Mouse (Mus musculus) liver, postnatal 0 days (tissue): ENCODE data around the gene Cav1. TPM values are rescaled to one million over a fixed set of nuclear protein-coding genes. Genes with fewer than 3 reads are reported as not detected.

ENCODE experiments used
- ATAC-seq: fragments of 200-750 bp; cut with Nextera tagmentation; 2 replicates; pipeline ENCODE4 v1.8.0; 2017; ENCODE audit warnings: mild to moderate bottlenecking, moderate library complexity
- DNase-seq: peaks from one replicate; pipeline ENCODE4 v3.0.0-alpha.2; 2016
- H3K27ac ChIP-seq: fragments of 300-500 bp; sonication (generic); 2 replicates; pipeline ENCODE4 v1.5.1; 2014; ENCODE audit warnings: antibody characterized with exemption, moderate library complexity, mild to moderate bottlenecking, low read depth
- H3K27me3 ChIP-seq: fragments of 300-500 bp; sonication (generic); 2 replicates; pipeline ENCODE4 v1.6.1; 2014; ENCODE audit warnings: low read length, control low read depth, mixed read lengths; ENCODE audit not compliant: insufficient read depth
- H3K36me3 ChIP-seq: fragments of 300-500 bp; sonication (generic); replicated peaks from 2 replicates; pipeline ENCODE4 v1.6.1; 2014; ENCODE audit warnings: mild to moderate bottlenecking, control low read depth, low read length, moderate library complexity, mixed read lengths; ENCODE audit not compliant: insufficient read depth
- H3K4me1 ChIP-seq: fragments of 300-500 bp; sonication (generic); 2 replicates; pipeline ENCODE4 v1.6.1; 2014; ENCODE audit warnings: antibody characterized with exemption, mild to moderate bottlenecking, control low read depth; ENCODE audit not compliant: insufficient read depth
- H3K4me2 ChIP-seq: fragments of 300-500 bp; sonication (generic); 2 replicates; pipeline ENCODE4 v1.6.1; 2014; ENCODE audit warnings: low read depth, mild to moderate bottlenecking, low read length, moderate library complexity, mixed read lengths
- H3K4me3 ChIP-seq: fragments of 300-500 bp; sonication (generic); 2 replicates; pipeline ENCODE4 v1.5.1; 2014; ENCODE audit warnings: low read depth, low read length
- H3K9ac ChIP-seq: fragments of 300-500 bp; sonication (generic); replicated peaks from 2 replicates; pipeline ENCODE4 v1.6.1; 2014; ENCODE audit warnings: mild to moderate bottlenecking, moderate library complexity
- H3K9me3 ChIP-seq: fragments of 300-500 bp; sonication (generic); 2 replicates; pipeline ENCODE4 v1.6.1; 2016; ENCODE audit warnings: mild to moderate bottlenecking, control low read depth, low read length, mixed read lengths
- CTCF ChIP-seq: sonication (generic); IDR thresholded peaks from 2 replicates; pipeline ENCODE4 v1.5.1; 2016; ENCODE audit warnings: antibody characterized with exemption, low read depth
- EP300 ChIP-seq: IDR thresholded peaks from 2 replicates; pipeline ENCODE4 v1.6.1; 2016; ENCODE audit warnings: antibody characterized with exemption, low read depth, mild to moderate bottlenecking
- WGBS: fragments of 180-500 bp; shearing (Covaris S2); extraction: QIAGEN DNeasy Blood & Tissue Kit; methylation state at CpG from one replicate; pipeline ENCODE4 v1.1.7; 2014; ENCODE audit not compliant: insufficient replicate concordance; 5-methylcytosine and 5-hydroxymethylcytosine counted together
- polyA plus RNA-seq: library from polyadenylated mRNA; unstranded; fragments of >200 nt; fragmentation: Nextera tagmentation; extraction: Ambion mirVana; gene quantifications from 2 replicates; pipeline ENCODE4 v1.2.1, GENCODE M21; 2015

Gene Cav1
- polyA plus RNA-seq, 1 experiment from 2014 or later = 6.9 TPM

DNA sequence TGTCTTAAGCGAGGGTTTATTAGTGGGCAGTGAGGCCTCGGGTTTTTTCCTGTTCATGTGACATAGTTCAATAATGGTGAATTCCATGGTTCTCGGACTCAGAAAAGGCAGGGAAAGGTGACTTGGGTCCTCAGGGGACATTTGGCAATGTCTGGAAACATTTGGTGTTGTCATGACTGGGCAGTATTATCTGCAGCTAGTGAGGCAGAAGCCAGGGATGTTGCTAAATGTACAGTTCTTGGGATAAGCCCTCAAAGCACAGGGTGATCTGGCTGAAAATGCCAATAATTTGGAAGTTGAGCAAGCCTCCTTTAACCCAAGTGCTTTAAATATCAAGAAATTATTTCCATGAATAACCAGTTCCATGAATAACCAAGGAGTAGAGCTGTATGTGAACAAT lies 27.8 kb upstream of the Cav1 start:
- Histone ChIP-seq H3K4me1 (peaks cover 10% of the 10 kb centered on the region; the same call in 1 of the 2 replicates), H3K4me2 (no peak overlapping the region), H3K36me3 (no peaks in the 10 kb centered on the region), H3K4me3 (no peak overlapping the region), H3K9me3 (no peaks in the 10 kb centered on the region), H3K27ac (no peak overlapping the region), H3K9ac (no peak overlapping the region), H3K27me3 (no peaks in the 10 kb centered on the region)
- WGBS = 77% methylated on average over 3 of the region's 3 CpGs
- ATAC-seq = no peak
- no peak for TF ChIP-seq EP300
- no peak for TF ChIP-seq CTCF
- no peak for DNase-seq

DNA sequence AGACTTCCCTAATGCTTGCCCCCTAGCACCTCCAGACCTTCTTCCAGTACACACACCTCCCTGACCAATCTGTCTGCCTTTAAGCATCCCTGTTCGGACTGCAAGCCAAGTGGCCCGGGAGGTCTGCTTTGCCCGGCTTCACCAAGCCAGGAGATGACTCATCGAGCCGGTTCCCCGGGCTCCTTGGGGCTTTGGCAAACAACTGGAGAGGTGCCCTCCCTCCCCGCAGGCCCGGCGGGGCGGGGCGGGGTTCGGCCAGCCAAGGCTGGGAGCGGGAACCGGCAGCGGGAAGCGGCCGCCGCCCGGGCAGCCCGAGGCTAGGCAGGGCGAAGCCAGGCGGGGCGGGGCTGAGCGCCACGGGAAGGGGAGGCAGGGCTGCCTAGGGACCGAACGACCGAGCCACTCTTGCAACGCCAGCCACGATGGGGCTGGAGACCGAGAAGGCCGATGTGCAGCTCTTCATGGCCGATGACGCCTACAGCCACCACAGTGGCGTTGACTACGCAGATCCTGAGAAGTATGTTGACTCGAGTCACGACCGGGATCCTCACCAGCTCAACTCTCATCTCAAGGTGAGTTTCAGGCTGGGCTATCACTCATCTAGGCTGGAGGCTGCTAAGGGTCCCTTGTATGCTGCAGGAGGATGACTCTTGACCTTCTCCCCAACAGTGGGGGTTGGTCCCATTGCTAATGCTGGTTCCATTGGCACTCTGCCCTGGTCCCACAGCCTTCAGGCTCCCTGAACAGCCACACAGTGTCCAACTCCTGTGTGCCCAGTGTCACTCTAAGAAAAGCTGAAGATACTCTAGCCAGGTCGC lies 25.0 kb upstream of the Cav1 start, which contains the start of gene Cav2:
Gene Cav2, plus strand, starts transcription at position 247 of the 818 bp plus-strand sequence.
- H3K36me3 ChIP-seq = no peaks in the 10 kb centered on the region
- H3K9ac ChIP-seq = peak within 1 kb of the TSS; percentile 55
- H3K27me3 ChIP-seq = no peaks in the 10 kb centered on the region
- peak; percentile 75 for ATAC-seq
- DNase-seq = peak; percentile 61
- H3K4me1 ChIP-seq = peaks cover 10% of the 10 kb centered on the region; the same call in 1 of the 2 replicates
- TF ChIP-seq EP300 (no peak), CTCF (no peak)
- H3K9me3 ChIP-seq = no peaks in the 10 kb centered on the region
- peak within 1 kb of the TSS; percentile 56 for H3K4me3 ChIP-seq
- peak within 1 kb of the TSS; percentile 90 for H3K4me2 ChIP-seq
- H3K27ac ChIP-seq = peak within 1 kb of the TSS; percentile 61
- WGBS = 2% methylated on average over 39 of the region's 40 CpGs

DNA sequence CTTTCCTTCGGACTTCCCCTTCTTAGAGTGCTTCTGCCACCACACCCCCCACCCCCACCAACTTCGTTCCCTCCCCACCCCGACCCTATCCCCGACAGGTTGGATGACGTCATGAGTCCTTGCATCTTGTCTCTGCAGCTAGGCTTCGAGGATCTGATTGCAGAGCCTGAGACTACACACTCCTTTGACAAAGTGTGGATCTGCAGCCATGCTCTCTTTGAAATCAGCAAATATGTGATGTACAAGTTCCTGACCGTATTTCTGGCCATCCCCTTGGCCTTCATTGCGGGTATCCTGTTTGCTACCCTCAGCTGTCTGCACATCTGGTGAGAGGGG lies 24.4 kb upstream of the Cav1 start:
- Histone ChIP-seq H3K4me1 (peaks cover 10% of the 10 kb centered on the region), H3K36me3 (no peaks in the 10 kb centered on the region), H3K4me3 (peak overlapping the region; percentile 56), H3K9me3 (no peaks in the 10 kb centered on the region), H3K9ac (no peak overlapping the region), H3K4me2 (peak overlapping the region; percentile 90), H3K27ac (peak overlapping the region; percentile 61), H3K27me3 (no peaks in the 10 kb centered on the region)
- DNase-seq (no peak), ATAC-seq (no peak; the same call in 1 of the 2 replicates)
- TF ChIP-seq EP300 = no peak
- TF ChIP-seq CTCF = no peak
- WGBS = 15% methylated on average over 8 of the region's 8 CpGs

DNA sequence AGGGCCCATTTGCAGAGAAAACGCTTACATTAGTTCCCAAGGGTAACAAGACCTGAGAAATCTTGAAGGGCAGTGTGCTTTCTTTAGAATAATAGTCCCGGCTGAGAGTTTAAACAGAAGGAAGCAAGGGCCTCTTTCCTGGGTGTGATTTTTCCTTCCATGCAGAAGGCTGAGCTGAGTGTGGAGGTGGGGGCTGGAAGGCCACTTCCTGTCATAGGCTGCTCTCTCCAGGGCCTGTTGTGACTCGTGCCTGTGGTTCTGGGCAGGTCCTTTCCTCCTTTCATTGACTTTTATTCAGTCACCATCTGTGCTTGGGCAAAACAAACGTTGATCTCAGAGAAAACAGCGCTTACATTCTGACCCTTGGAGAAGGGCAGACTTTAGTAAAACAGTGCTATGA lies 24.0 kb upstream of the Cav1 start:
- TF ChIP-seq CTCF (no peak), EP300 (no peak)
- no peak overlapping the region for H3K9ac ChIP-seq
- ATAC-seq (peak; percentile 54; the same call in 1 of the 2 replicates), DNase-seq (peak; percentile 16)
- H3K4me1 ChIP-seq = peaks cover 12% of the 10 kb centered on the region
- H3K4me2 ChIP-seq = peak overlapping the region; percentile 90
- no peaks in the 10 kb centered on the region for H3K27me3 ChIP-seq
- no peaks in the 10 kb centered on the region for H3K9me3 ChIP-seq
- no peak overlapping the region for H3K4me3 ChIP-seq
- H3K27ac ChIP-seq = peak overlapping the region; percentile 61; the same call in 1 of the 2 replicates
- 24% methylated on average over 5 of the region's 5 CpGs for WGBS
- H3K36me3 ChIP-seq = no peaks in the 10 kb centered on the region

DNA sequence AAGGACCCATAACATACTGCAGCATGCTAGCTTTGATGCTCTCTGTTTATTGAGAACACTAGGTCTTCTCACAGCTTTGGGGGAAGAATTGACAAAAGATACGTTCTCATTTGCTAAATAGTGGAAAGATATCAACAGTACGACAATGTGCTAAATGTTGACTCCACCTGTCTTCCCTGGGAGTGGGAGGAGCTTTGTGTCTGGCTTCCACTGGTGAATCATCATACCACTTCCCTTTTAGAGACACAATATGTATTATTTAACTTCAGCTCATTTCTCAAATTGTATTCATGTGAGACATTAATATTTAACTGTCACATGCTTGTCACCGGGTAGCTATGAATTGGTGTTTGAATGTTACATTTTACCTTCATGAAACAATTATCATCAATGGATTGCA lies 22.3 kb upstream of the Cav1 start:
- Histone ChIP-seq H3K36me3 (no peaks in the 10 kb centered on the region), H3K9me3 (no peaks in the 10 kb centered on the region), H3K27ac (no peak overlapping the region), H3K27me3 (no peaks in the 10 kb centered on the region), H3K4me2 (no peak overlapping the region), H3K9ac (no peak overlapping the region), H3K4me3 (no peak overlapping the region), H3K4me1 (peaks cover 12% of the 10 kb centered on the region)
- ATAC-seq (no peak), DNase-seq (no peak)
- TF ChIP-seq CTCF (no peak), EP300 (no peak)
- 46% methylated on average over 3 of the region's 3 CpGs for WGBS

DNA sequence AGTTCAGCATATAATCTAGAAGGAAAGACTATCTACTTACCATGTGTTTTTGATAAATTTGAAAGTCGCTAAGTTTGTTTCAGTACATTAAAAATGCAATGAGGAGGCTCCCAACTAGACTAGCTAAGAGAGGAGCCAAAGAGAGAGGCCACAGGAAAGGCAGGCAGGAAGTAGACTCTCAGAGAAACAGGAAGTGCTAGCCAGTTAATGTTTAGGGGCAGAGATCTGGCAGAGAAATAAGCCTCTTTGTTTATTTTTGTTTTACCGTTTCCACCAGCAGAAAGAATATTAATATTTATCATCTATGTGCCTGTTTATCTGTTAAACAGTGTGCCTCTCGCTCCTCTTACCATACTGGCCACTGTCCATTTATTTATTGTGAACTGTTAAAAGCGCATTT lies 19.8 kb upstream of the Cav1 start:
- ATAC-seq (no peak), DNase-seq (no peak)
- WGBS = 41% methylated on average over 4 of the region's 4 CpGs

More for the DNA sequence above, 19.8 kb upstream of the Cav1 start:
- H3K9ac ChIP-seq = no peak overlapping the region
- no peak overlapping the region for H3K4me3 ChIP-seq
- TF ChIP-seq CTCF (no peak), EP300 (no peak)
- H3K4me1 ChIP-seq = peaks cover 9% of the 10 kb centered on the region
- no peaks in the 10 kb centered on the region for H3K9me3 ChIP-seq
- H3K27me3 ChIP-seq = no peaks in the 10 kb centered on the region
- H3K36me3 ChIP-seq = no peaks in the 10 kb centered on the region
- no peak overlapping the region for H3K4me2 ChIP-seq
- H3K27ac ChIP-seq = no peak overlapping the region
